Mouse (Mus musculus): Measurements from ENCODE around the gene Scn2b. TPM values are rescaled to one million over a fixed set of nuclear protein-coding genes. Genes with fewer than 3 reads are reported as not detected.
A peak's percentile ranks its signal among the peaks of the same experiment; 100 is the strongest.

Gene Scn2b
- polyA plus RNA-seq, 1 experiment from 2014 or later: 1.4 TPM

DNA sequence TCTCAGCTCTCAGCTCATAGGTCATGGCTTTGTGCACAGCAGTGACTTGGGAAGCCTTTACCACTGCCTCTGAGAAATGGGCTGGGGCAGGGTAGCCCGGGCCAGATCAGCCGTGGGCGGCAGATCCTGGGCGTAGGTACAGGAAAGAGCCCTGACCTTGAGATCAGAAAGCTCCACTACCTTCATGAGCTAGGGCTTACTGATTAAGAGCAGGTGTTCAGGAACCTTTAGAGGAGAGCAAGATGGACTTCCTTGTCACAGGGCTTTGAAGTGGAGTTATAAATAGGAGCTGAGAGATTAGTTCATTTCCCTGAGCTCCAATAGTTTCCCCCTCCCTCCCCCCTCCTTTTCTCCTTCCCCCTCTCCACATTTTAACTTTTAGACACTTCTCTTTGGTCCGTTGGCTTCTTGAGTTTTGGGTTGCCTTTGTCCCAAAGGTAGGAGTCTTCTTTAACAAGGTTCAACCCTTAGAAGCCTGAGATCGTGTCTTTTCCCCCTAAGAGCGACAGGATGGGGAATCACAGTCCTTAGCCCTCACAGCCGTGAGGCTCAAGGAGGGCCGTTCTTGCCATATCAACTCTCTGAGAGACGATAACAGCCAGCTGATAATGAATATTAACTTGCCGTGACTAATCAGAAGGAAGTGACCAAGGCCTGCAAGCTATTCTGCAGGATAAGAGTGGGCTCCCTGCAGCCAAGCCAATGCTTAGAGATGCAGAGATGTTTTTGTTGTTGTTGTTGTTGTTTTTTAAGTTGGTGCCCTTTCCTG, 14.2 kb upstream of the Scn2b start:
- Histone ChIP-seq H3K9me3 (ENCODE audit: control insufficient read depth, low read length) (no peaks in the 10 kb centered on the region), H3K27me3 (ENCODE audit: control insufficient read depth, insufficient read depth, low read length) (no peaks in the 10 kb centered on the region), H3K27ac (replicated peaks in 1 of 2; ENCODE audit: control insufficient read depth in 1 of 2, insufficient read depth in 1 of 2, low read depth in 2 of 2, low read length in 2 of 2) (no peak overlapping the region), H3K4me3 (ENCODE audit: control insufficient read depth in 1 of 2, insufficient read depth in 1 of 2, low read depth in 1 of 2, low read length in 2 of 2) (no peak overlapping the region), H3K36me3 (ENCODE audit: control insufficient read depth, insufficient read depth, low read length) (no peaks in the 10 kb centered on the region), H3K4me2 (ENCODE audit: low read length) (no peak overlapping the region), H3K4me1 (ENCODE audit: control insufficient read depth in 2 of 2, insufficient read depth in 2 of 2, low read length in 2 of 2) (peaks cover 7 to 12% of the 10 kb centered on the region in 2 experiments; a peak in 3 of 4 replicates), H3K9ac (ENCODE audit: low read length) (no peak overlapping the region; the same call in 1 of the 2 replicates)
- ATAC-seq (ENCODE audit: insufficient number of reproducible peaks, insufficient read depth, low FRiP score, low read depth): no peak
- WGBS: 15% methylated on average over 11 of the region's 11 CpGs

DNA sequence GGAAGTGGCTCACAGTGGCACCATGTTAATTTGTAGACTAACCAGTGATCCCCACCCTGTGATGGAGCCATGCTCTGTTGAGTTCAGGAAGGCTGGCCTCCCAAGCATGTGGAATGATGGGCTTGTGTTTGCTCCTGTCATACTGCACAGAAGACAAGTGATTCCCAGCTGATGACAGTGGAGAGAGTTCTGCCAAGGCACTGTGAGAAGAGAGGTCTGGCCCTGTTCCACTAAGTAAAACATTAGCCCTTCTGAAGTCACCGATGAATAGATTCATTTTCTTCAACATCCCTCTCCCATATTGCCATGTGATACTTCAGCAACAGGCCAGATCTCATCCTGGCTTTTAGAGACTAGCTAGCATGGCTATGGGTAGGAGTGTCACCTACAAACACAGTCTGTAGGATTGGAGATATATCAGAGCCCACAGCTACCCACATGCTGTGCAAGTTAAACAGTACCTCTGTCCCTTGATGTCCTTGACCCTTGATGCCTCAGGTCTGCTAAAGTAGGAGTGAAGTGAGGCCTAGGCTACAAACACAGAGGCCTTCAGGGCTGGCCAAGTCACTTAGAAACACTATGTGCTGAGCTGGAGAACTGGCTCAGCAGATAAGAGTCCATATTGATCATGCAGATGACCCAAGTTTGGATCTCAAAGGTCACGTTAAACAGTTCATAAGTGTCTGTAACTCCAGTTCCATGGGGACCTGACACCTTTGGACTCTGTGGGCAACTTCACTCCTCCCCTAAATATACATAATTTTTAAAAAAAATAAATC, 11.8 kb upstream of the Scn2b start:
- Histone ChIP-seq H3K27me3 (ENCODE audit: control insufficient read depth, insufficient read depth, low read length) (no peaks in the 10 kb centered on the region), H3K4me2 (ENCODE audit: low read length) (no peak overlapping the region), H3K27ac (replicated peaks in 1 of 2; ENCODE audit: control insufficient read depth in 1 of 2, insufficient read depth in 1 of 2, low read depth in 2 of 2, low read length in 2 of 2) (no peak overlapping the region), H3K4me1 (ENCODE audit: control insufficient read depth in 2 of 2, insufficient read depth in 2 of 2, low read length in 2 of 2) (peaks cover 7 to 12% of the 10 kb centered on the region in 2 experiments; a peak in 3 of 4 replicates), H3K9me3 (ENCODE audit: control insufficient read depth, low read length) (no peaks in the 10 kb centered on the region), H3K4me3 (ENCODE audit: control insufficient read depth in 1 of 2, insufficient read depth in 1 of 2, low read depth in 1 of 2, low read length in 2 of 2) (no peak overlapping the region), H3K9ac (ENCODE audit: low read length) (no peak overlapping the region), H3K36me3 (ENCODE audit: control insufficient read depth, insufficient read depth, low read length) (no peaks in the 10 kb centered on the region)
- 84% methylated on average over 2 of the region's 2 CpGs for WGBS
- ATAC-seq (ENCODE audit: insufficient number of reproducible peaks, insufficient read depth, low FRiP score, low read depth): no peak

DNA sequence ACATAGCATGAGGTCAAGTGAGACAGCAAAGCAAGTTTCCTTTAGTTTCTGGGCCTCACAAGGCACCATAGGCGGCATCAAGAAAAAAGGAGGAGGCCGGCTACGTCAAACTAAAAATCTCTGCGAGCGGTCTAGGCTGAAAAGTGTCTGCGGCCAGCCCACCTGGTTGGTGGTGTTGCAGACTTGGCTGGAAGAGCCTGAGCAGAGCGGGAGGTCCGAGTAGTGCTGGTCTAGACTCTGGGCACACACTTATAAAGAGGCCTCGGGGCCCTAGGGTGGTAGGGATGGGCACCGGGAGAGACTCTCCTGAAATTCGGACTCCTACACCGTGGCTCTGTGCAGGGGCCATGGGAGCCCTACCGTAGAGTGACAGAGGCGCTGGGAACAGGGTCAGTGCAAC, 1.9 kb upstream of the Scn2b start:
- ATAC-seq (ENCODE audit: insufficient number of reproducible peaks, insufficient read depth, low FRiP score, low read depth): no peak
- Histone ChIP-seq H3K9me3 (ENCODE audit: control insufficient read depth, low read length) (no peaks in the 10 kb centered on the region), H3K27me3 (ENCODE audit: control insufficient read depth, insufficient read depth, low read length) (peaks cover 3% of the 10 kb centered on the region; the same call in 1 of the 2 replicates), H3K36me3 (ENCODE audit: control insufficient read depth, insufficient read depth, low read length) (no peaks in the 10 kb centered on the region), H3K4me2 (ENCODE audit: low read length) (peak overlapping the region; percentile 61), H3K4me1 (ENCODE audit: control insufficient read depth in 2 of 2, insufficient read depth in 2 of 2, low read length in 2 of 2) (peaks cover 2 to 8% of the 10 kb centered on the region in 2 experiments; a peak in 3 of 4 replicates), H3K27ac (replicated peaks in 1 of 2; ENCODE audit: control insufficient read depth in 1 of 2, insufficient read depth in 1 of 2, low read depth in 2 of 2, low read length in 2 of 2) (no peak overlapping the region), H3K9ac (ENCODE audit: low read length) (no peak overlapping the region), H3K4me3 (ENCODE audit: control insufficient read depth in 1 of 2, insufficient read depth in 1 of 2, low read depth in 1 of 2, low read length in 2 of 2) (peak overlapping the region; percentile 33)
- 7% methylated on average over 14 of the region's 14 CpGs for WGBS

DNA sequence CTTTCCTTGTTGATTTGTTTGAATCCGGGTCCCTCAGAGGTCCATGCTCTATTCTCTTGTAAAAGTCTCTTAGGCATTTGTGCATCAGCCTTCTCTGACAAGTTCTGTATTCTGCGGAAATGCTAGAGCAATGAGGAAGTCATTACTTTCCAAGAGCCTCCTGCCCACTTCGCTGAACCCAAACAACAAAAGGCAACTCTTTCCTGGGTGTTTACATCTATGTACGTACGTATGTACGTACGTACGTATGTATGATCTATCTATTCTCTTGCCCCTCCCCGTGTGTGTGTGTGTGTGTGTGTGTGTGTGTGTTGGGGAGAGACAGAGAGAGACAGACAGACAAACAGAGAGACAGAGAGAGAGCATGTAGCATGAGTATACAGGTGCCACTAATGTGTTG, 763 bp upstream of the Scn2b start:
- peaks cover 3 to 8% of the 10 kb centered on the region in 2 experiments for H3K4me1 ChIP-seq (ENCODE audit: control insufficient read depth in 2 of 2, insufficient read depth in 2 of 2, low read length in 2 of 2)
- H3K27me3 ChIP-seq (ENCODE audit: control insufficient read depth, insufficient read depth, low read length): peaks cover 7% of the 10 kb centered on the region; the same call in 1 of the 2 replicates
- H3K4me2 ChIP-seq (ENCODE audit: low read length): no peak overlapping the region
- ATAC-seq (ENCODE audit: insufficient number of reproducible peaks, insufficient read depth, low FRiP score, low read depth): no peak
- H3K9ac ChIP-seq (ENCODE audit: low read length): no peak overlapping the region
- no peak overlapping the region for H3K4me3 ChIP-seq (ENCODE audit: control insufficient read depth in 1 of 2, insufficient read depth in 1 of 2, low read depth in 1 of 2, low read length in 2 of 2)
- no peaks in the 10 kb centered on the region for H3K9me3 ChIP-seq (ENCODE audit: control insufficient read depth, low read length)
- no peaks in the 10 kb centered on the region for H3K36me3 ChIP-seq (ENCODE audit: control insufficient read depth, insufficient read depth, low read length)
- 73% methylated on average over 9 of the region's 9 CpGs for WGBS
- no peak overlapping the region for H3K27ac ChIP-seq (replicated peaks in 1 of 2; ENCODE audit: control insufficient read depth in 1 of 2, insufficient read depth in 1 of 2, low read depth in 2 of 2, low read length in 2 of 2)

DNA sequence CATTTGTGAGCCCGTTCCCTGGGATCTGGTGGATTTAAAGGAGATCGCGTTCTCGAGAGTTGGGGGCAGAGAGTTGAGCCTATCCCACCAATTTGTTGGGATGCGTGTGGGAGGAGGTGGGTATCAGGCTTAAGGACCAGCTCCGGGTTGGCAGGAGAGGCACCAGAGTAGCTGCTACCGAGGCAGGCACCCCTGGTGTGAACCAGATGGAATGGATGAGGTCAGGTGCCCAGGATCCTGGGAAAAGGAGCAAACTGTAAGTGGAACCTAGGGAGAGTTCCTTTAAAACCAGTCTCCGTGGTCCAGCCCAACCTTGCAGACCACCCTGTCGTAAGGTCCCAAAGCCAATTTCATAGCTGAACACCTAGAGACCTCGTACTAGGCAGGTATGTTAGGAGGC, 970 bp downstream of the Scn2b start:
- no peak overlapping the region for H3K27ac ChIP-seq (replicated peaks in 1 of 2; ENCODE audit: control insufficient read depth in 1 of 2, insufficient read depth in 1 of 2, low read depth in 2 of 2, low read length in 2 of 2)
- peak overlapping the region; percentile 78 for H3K9ac ChIP-seq (ENCODE audit: low read length)
- peak overlapping the region; percentile 67 to 68 for H3K4me3 ChIP-seq (ENCODE audit: control insufficient read depth in 1 of 2, insufficient read depth in 1 of 2, low read depth in 1 of 2, low read length in 2 of 2)
- no peaks in the 10 kb centered on the region for H3K9me3 ChIP-seq (ENCODE audit: control insufficient read depth, low read length)
- peaks cover 7% of the 10 kb centered on the region; the same call in 1 of the 2 replicates for H3K27me3 ChIP-seq (ENCODE audit: control insufficient read depth, insufficient read depth, low read length)
- ATAC-seq (ENCODE audit: insufficient number of reproducible peaks, insufficient read depth, low FRiP score, low read depth): no peak
- H3K4me2 ChIP-seq (ENCODE audit: low read length): peak overlapping the region; percentile 64
- WGBS: 22% methylated on average over 10 of the region's 10 CpGs
- H3K4me1 ChIP-seq (ENCODE audit: control insufficient read depth in 2 of 2, insufficient read depth in 2 of 2, low read length in 2 of 2): peaks cover 10 to 17% of the 10 kb centered on the region in 2 experiments
- H3K36me3 ChIP-seq (ENCODE audit: control insufficient read depth, insufficient read depth, low read length): no peaks in the 10 kb centered on the region

DNA sequence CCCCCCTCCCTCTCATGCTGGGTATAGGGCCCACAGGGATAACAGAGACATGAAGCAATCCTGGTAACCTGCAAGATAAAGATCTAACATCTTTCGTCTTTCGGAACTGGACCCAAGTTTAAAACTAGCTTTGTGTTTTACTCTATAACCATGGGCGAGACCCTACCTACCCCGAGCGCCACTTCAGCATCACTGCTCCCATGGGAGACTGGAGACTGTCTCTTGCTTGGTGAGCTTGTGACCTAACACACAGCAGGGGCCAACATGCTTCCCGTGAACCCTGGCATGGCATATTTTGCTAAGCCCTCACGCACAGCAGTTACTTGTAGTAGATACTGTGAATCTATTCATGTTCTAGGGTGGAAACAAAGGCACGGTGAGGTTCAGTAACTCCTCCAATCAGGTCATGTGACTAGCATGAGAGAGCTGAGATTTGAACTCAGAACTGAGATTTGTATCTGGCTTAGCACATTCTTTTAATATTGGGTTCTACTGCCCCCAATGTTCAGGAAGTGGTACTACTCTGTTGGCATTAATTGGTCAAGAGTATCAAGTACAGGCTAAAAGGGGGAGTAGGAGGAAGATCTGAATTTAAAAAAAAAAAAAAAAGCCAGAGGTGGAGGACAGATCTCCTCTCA, 1.9 kb downstream of the Scn2b start:
- Histone ChIP-seq H3K4me2 (ENCODE audit: low read length) (no peak overlapping the region), H3K4me3 (ENCODE audit: control insufficient read depth in 1 of 2, insufficient read depth in 1 of 2, low read depth in 1 of 2, low read length in 2 of 2) (no peak overlapping the region), H3K27ac (replicated peaks in 1 of 2; ENCODE audit: control insufficient read depth in 1 of 2, insufficient read depth in 1 of 2, low read depth in 2 of 2, low read length in 2 of 2) (no peak overlapping the region), H3K4me1 (ENCODE audit: control insufficient read depth in 2 of 2, insufficient read depth in 2 of 2, low read length in 2 of 2) (peaks cover 10 to 17% of the 10 kb centered on the region in 2 experiments), H3K9ac (ENCODE audit: low read length) (no peak overlapping the region), H3K36me3 (ENCODE audit: control insufficient read depth, insufficient read depth, low read length) (no peaks in the 10 kb centered on the region), H3K27me3 (ENCODE audit: control insufficient read depth, insufficient read depth, low read length) (peaks cover 7% of the 10 kb centered on the region; the same call in 1 of the 2 replicates), H3K9me3 (ENCODE audit: control insufficient read depth, low read length) (no peaks in the 10 kb centered on the region)
- ATAC-seq (ENCODE audit: insufficient number of reproducible peaks, insufficient read depth, low FRiP score, low read depth): no peak
- 93% methylated on average over 8 of the region's 8 CpGs for WGBS

DNA sequence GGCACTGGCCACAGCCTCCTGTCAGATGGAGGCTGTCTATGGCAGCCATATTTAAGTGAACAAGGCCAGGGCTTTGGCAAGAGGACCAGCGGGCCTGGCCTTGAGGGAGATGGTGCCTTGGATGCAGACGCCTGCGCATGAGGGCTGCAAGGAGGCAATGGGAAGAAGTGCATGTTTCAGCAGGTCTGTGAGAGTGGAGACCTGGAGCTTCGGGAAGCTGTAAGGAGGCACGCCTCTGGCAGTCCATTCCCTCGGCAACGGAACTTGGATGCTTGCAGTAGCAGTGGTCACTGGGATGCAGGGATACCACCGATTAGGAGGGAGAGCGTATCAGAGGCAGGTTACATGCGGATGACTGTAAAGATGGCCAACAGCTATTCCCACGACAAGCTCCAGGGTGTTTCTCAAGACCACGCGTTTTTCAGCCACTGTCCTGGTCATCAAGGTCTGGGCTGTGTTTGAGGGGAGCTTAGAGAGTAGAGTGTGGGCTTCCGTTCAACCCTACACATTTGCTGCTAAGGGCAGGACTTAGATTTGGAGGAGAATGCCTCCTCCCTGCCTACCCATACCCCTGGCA, 2.5 kb downstream of the Scn2b start:
- 84% methylated on average over 14 of the region's 14 CpGs for WGBS

More for the DNA sequence above, 2.5 kb downstream of the Scn2b start:
- Histone ChIP-seq H3K36me3 (ENCODE audit: control insufficient read depth, insufficient read depth, low read length) (no peaks in the 10 kb centered on the region), H3K4me2 (ENCODE audit: low read length) (no peak overlapping the region), H3K4me1 (ENCODE audit: control insufficient read depth in 2 of 2, insufficient read depth in 2 of 2, low read length in 2 of 2) (peaks cover 10 to 17% of the 10 kb centered on the region in 2 experiments), H3K27ac (replicated peaks in 1 of 2; ENCODE audit: control insufficient read depth in 1 of 2, insufficient read depth in 1 of 2, low read depth in 2 of 2, low read length in 2 of 2) (no peak overlapping the region), H3K9ac (ENCODE audit: low read length) (no peak overlapping the region), H3K27me3 (ENCODE audit: control insufficient read depth, insufficient read depth, low read length) (peaks cover 7% of the 10 kb centered on the region; the same call in 1 of the 2 replicates), H3K9me3 (ENCODE audit: control insufficient read depth, low read length) (no peaks in the 10 kb centered on the region), H3K4me3 (ENCODE audit: control insufficient read depth in 1 of 2, insufficient read depth in 1 of 2, low read depth in 1 of 2, low read length in 2 of 2) (no peak overlapping the region)
- no peak for ATAC-seq (ENCODE audit: insufficient number of reproducible peaks, insufficient read depth, low FRiP score, low read depth)
